Mouse (Mus musculus) right cerebral cortex, adult 2 months (tissue): Measurements from ENCODE around the gene Ccne1.

ENCODE experiments used
- DNase-seq, 2 experiments: peaks; one replicate each; pipeline ENCODE4 v3.0.0; 2021 to 2022; ENCODE audit warnings: low spot score in 2 of 2

Gene Ccne1

GRCm38 (mm10) chr7:38094353-38094752 is 13.0 kb downstream of the Ccne1 start:
- DNase-seq: no peak

- no peak for DNase-seq
Measured at GRCm38 (mm10) chr7:38093101-38093500, 14.2 kb downstream of the Ccne1 start.

- no peak for DNase-seq
Measured at GRCm38 (mm10) chr7:38089930-38090675, 17.2 kb downstream of the Ccne1 start.

GRCm38 (mm10) chr7:38088456-38088855 is 18.9 kb downstream of the Ccne1 start:
- DNase-seq: no peak

- DNase-seq: peak; percentile 65 to 71
Measured at GRCm38 (mm10) chr7:38087856-38088255, 19.5 kb downstream of the Ccne1 start.

GRCm38 (mm10) chr7:38086401-38086800 is 20.9 kb downstream of the Ccne1 start:
- DNase-seq: no peak

- DNase-seq: no peak
Measured at GRCm38 (mm10) chr7:38085573-38086211, 21.6 kb downstream of the Ccne1 start.

- peak; percentile 99 for DNase-seq
Measured at GRCm38 (mm10) chr7:38084778-38085572, 22.4 kb downstream of the Ccne1 start.

GRCm38 (mm10) chr7:38082971-38083370 is 24.4 kb downstream of the Ccne1 start:
- no peak for DNase-seq

GRCm38 (mm10) chr7:38077189-38077588 is 30.1 kb downstream of the Ccne1 start:
- no peak for DNase-seq

GRCm38 (mm10) chr7:38075487-38075886 is 31.8 kb downstream of the Ccne1 start:
- DNase-seq: no peak

GRCm38 (mm10) chr7:38074920-38075319 is 32.4 kb downstream of the Ccne1 start:
- no peak for DNase-seq

- no peak for DNase-seq
Measured at GRCm38 (mm10) chr7:38074514-38074913, 32.8 kb downstream of the Ccne1 start.

GRCm38 (mm10) chr7:38073782-38074181 is 33.6 kb downstream of the Ccne1 start:
- DNase-seq: peak; percentile 75 to 76

GRCm38 (mm10) chr7:38071065-38071464 is 36.3 kb downstream of the Ccne1 start:
- DNase-seq: no peak

- no peak for DNase-seq
Measured at GRCm38 (mm10) chr7:38070663-38071062, 36.7 kb downstream of the Ccne1 start.

- no peak for DNase-seq
Measured at GRCm38 (mm10) chr7:38064431-38064830, 42.9 kb downstream of the Ccne1 start.

GRCm38 (mm10) chr7:38061060-38061970 is 46.0 kb downstream of the Ccne1 start:
- DNase-seq: peak; percentile 90 to 94

GRCm38 (mm10) chr7:38059636-38060330 is 47.6 kb downstream of the Ccne1 start:
- DNase-seq: no peak

- no peak for DNase-seq
Measured at GRCm38 (mm10) chr7:38059096-38059495, 48.2 kb downstream of the Ccne1 start.

- peak; percentile 48 to 70 for DNase-seq
Measured at GRCm38 (mm10) chr7:38055996-38056395, 51.3 kb downstream of the Ccne1 start.
